Mouse (Mus musculus) stomach, postnatal 0 days (tissue): ENCODE results near the gene Lrpap1.

Source experiments
- CTCF ChIP-seq: IDR thresholded peaks from 2 replicates; pipeline ENCODE4 v1.5.1; 2016; ENCODE audit warnings: antibody characterized with exemption, low read depth, mild to moderate bottlenecking, moderate library complexity
- EP300 ChIP-seq: optimal IDR thresholded peaks from 2 replicates; pipeline ENCODE3; 2016; ENCODE audit warnings: antibody characterized with exemption

DNA sequence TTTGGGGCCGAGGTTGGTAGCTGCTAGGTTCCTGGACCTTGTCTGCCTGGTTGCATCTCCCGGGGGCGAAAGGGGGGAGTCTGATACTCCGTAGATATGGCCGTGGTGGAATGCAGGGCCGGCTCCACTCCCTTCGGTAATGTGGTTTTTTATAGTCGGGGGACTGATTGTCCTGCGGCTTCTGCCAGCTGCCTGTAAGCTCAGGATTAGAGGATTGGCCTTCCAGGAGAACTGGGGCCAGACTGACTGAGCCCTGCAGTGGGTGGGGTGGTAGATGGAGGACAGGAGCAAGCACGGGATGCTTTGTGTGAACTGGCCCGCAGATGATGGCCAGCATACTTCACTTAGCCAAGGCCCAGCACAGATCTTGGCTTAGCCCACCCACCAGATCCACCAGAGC, 32.3 kb downstream of the Lrpap1 start:
- TF ChIP-seq EP300 (no peak), CTCF (no peak)
